Mouse (Mus musculus) myocyte (in vitro differentiated cells): Measurements from ENCODE around the gene Pstk. TPM values are rescaled to one million over a fixed set of nuclear protein-coding genes. Genes with fewer than 3 reads are reported as not detected.
"Not testable (repeated sequence)": the region's sequence is repeated elsewhere in the genome, so short reads cannot be mapped to it uniquely, and the experiment has no call there.

Source experiments
- H3K27me3 ChIP-seq: one replicate; pipeline ENCODE4 v1.6.1; 2011; ENCODE audit not compliant: control insufficient read depth, insufficient read depth, insufficient read length
- H3K36me3 ChIP-seq: one replicate; pipeline ENCODE4 v1.6.1; 2011; ENCODE audit not compliant: control insufficient read depth, insufficient read depth
- H3K4me2 ChIP-seq: one replicate; pipeline ENCODE4 v1.6.1; 2011; ENCODE audit warnings: low read depth, control low read depth
- H3K4me3 ChIP-seq: one replicate; pipeline ENCODE4 v1.5.1; 2011; ENCODE audit warnings: mild to moderate bottlenecking, control low read depth, moderate library complexity
- H3K79me2 ChIP-seq: one replicate; pipeline ENCODE4 v1.6.1; 2011; ENCODE audit not compliant: control insufficient read depth, insufficient read depth
- H3ac ChIP-seq: one replicate; pipeline ENCODE4 v1.6.1; 2011; ENCODE audit not compliant: control insufficient read depth, insufficient read length
- CEBPB ChIP-seq: IDR thresholded peaks from 2 replicates; pipeline ENCODE4 v1.6.1; 2011; ENCODE audit warnings: mild to moderate bottlenecking, moderate library complexity; ENCODE audit not compliant: poor library complexity, insufficient read depth, severe bottlenecking
- E2F4 ChIP-seq: IDR thresholded peaks from one replicate; pipeline ENCODE4 v1.6.1; 2011; ENCODE audit warnings: mild to moderate bottlenecking, control low read depth, moderate library complexity; ENCODE audit not compliant: insufficient read depth
- MAX ChIP-seq: IDR thresholded peaks from one replicate; pipeline ENCODE4 v1.6.1; 2011; ENCODE audit warnings: low read depth, mild to moderate bottlenecking, control low read depth
- MYOD1 ChIP-seq, 3 experiments: IDR thresholded peaks; one replicate each; pipeline ENCODE4 v1.6.1; 2011; ENCODE audit warnings: control low read depth in 2 of 3, low read depth in 2 of 3, mild to moderate bottlenecking in 2 of 3, moderate library complexity in 1 of 3; ENCODE audit not compliant: insufficient read length in 2 of 3, control insufficient read depth in 1 of 3
- MYOG ChIP-seq, 3 experiments: IDR thresholded peaks; one replicate each; pipeline ENCODE4 v1.6.1; 2011; ENCODE audit warnings: control low read depth in 2 of 3, low read depth in 2 of 3, mild to moderate bottlenecking in 2 of 3; ENCODE audit not compliant: insufficient read length in 2 of 3, control insufficient read depth in 1 of 3, insufficient read depth in 1 of 3
- POLR2A ChIP-seq: IDR thresholded peaks from one replicate; pipeline ENCODE4 v1.6.1; 2011; ENCODE audit warnings: low read depth, mild to moderate bottlenecking, control low read depth, moderate library complexity; ENCODE audit not compliant: insufficient read length
- POLR2AphosphoS2 ChIP-seq: IDR thresholded peaks from one replicate; pipeline ENCODE4 v1.6.1; 2011; ENCODE audit warnings: low read depth, control low read depth; ENCODE audit not compliant: insufficient read length
- REST ChIP-seq: IDR thresholded peaks from one replicate; pipeline ENCODE4 v1.6.1; 2011; ENCODE audit warnings: mild to moderate bottlenecking, control low read depth, moderate library complexity; ENCODE audit not compliant: insufficient read depth, insufficient read length
- SRF ChIP-seq: IDR thresholded peaks from one replicate; pipeline ENCODE4 v1.6.1; 2011; ENCODE audit warnings: low read depth; ENCODE audit not compliant: control insufficient read depth, insufficient read length
- TCF12 ChIP-seq: IDR thresholded peaks from one replicate; pipeline ENCODE4 v1.6.1; 2011; ENCODE audit warnings: mild to moderate bottlenecking, control low read depth; ENCODE audit not compliant: poor library complexity, insufficient read depth, severe bottlenecking
- TCF3 ChIP-seq: IDR thresholded peaks from one replicate; pipeline ENCODE4 v1.6.1; 2011; ENCODE audit warnings: low read depth, control low read depth; ENCODE audit not compliant: insufficient read length
- USF1 ChIP-seq: IDR thresholded peaks from one replicate; pipeline ENCODE4 v1.6.1; 2011; ENCODE audit warnings: low read depth, mild to moderate bottlenecking, control low read depth, moderate library complexity
- polyA plus RNA-seq: library from polyadenylated mRNA; unstranded; fragments of >200 nt; fragmentation: generic; extraction: Trizol; gene quantifications from one replicate; pipeline ENCODE4 v1.2.1, GENCODE M21; 2012; ENCODE audit warnings: missing spikeins

Pstk gene
- polyA plus RNA-seq, 1 experiment, result 19.6 TPM

- Histone ChIP-seq H3K4me3 (peak overlapping the region; percentile 37), H3ac (peak overlapping the region; percentile 85), H3K27me3 (no peaks in the 10 kb centered on the region), H3K79me2 (peaks cover 6% of the 10 kb centered on the region), H3K4me2 (peak overlapping the region; percentile 89), H3K36me3 (no peaks in the 10 kb centered on the region)
- TF ChIP-seq POLR2A (no peak), CEBPB (no peak), TCF3 (no peak), REST (no peak), POLR2AphosphoS2 (no peak), SRF (no peak), MYOG (IDR thresholded peaks at IDR 0.05; ENCODE audit: control insufficient read depth in 1 of 3, insufficient read depth in 1 of 3, insufficient read length in 2 of 3, low read depth in 2 of 3) (no peak), MAX (no peak), MYOD1 (IDR thresholded peaks at IDR 0.05; ENCODE audit: control insufficient read depth in 1 of 3, insufficient read length in 2 of 3, low read depth in 2 of 3) (no peak), TCF12 (no peak), E2F4 (no peak), USF1 (no peak)
These were observed 1.1 kb downstream of the Pstk start for GRCm38 (mm10) chr7:131371880-131372651.

- H3K79me2 ChIP-seq, H3K27me3 ChIP-seq, H3ac ChIP-seq, H3K4me2 ChIP-seq, H3K4me3 ChIP-seq: not testable (repeated sequence)
- peaks cover 18% of the 10 kb centered on the region for H3K36me3 ChIP-seq
These were observed 20.8 kb downstream of the Pstk start for GRCm38 (mm10) chr7:131391761-131392160.

DNA sequence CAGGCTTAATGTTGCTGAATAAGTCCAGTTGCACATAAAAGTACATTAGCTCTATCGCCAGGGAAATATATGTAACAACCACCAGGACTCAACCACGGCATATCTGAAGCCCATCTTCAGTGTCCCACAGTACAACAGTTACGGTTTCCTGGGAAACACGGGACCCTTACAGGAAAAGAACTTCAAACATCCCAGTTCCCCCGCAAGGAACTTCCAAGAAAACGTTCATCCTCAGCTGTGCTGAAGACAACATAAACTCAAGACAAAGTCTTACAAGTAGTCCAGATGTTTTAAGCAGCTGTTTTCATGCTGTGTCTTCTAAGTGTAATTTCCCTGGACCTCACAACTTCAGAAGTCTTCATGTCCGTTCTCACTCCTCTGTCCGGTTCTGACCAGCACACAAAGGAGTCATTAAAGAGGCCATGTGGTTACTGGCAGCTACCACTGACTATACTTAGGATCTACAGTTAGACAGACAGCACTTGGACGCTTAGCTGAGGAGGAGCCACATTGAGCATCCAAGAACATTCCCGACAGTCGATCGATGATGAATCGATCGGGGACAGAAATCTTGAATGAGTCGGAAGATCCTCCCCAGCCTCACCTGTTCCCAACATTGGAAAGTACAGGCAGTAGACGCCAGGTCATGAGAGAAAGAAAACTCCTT is 38.5 kb downstream of the Pstk start:
- peak overlapping the region; percentile 79 for H3K4me2 ChIP-seq
- H3K79me2 ChIP-seq, result peaks cover 42% of the 10 kb centered on the region
- TF ChIP-seq E2F4, result no peak
- no peak for TF ChIP-seq POLR2AphosphoS2
- TF ChIP-seq SRF, result no peak
- TF ChIP-seq REST, result no peak
- TF ChIP-seq MAX, result no peak
- TF ChIP-seq TCF12, result no peak
- no peak for TF ChIP-seq POLR2A
- TF ChIP-seq TCF3, result no peak
- TF ChIP-seq MYOD1 (IDR thresholded peaks at IDR 0.05; ENCODE audit: control insufficient read depth in 1 of 3, insufficient read length in 2 of 3, low read depth in 2 of 3), result no peak
- no peak for TF ChIP-seq USF1
- TF ChIP-seq MYOG (IDR thresholded peaks at IDR 0.05; ENCODE audit: control insufficient read depth in 1 of 3, insufficient read depth in 1 of 3, insufficient read length in 2 of 3, low read depth in 2 of 3), result no peak
- TF ChIP-seq CEBPB, result no peak
- no peaks in the 10 kb centered on the region for H3K27me3 ChIP-seq
- peak overlapping the region; percentile 94 for H3K4me3 ChIP-seq
- H3ac ChIP-seq, result peak overlapping the region; percentile 92
- H3K36me3 ChIP-seq, result no peaks in the 10 kb centered on the region

- peak overlapping the region; percentile 92 for H3ac ChIP-seq
These were observed 39.0 kb downstream of the Pstk start for GRCm38 (mm10) chr7:131409988-131410385.

More at GRCm38 (mm10) chr7:131409988-131410385, 39.0 kb downstream of the Pstk start:
- Histone ChIP-seq H3K4me3 (peak overlapping the region; percentile 94), H3K4me2 (peak overlapping the region; percentile 79), H3K36me3 (no peaks in the 10 kb centered on the region), H3K27me3 (no peaks in the 10 kb centered on the region), H3K79me2 (peaks cover 40% of the 10 kb centered on the region)
- TF ChIP-seq USF1 (no peak), MYOG (IDR thresholded peaks at IDR 0.05; ENCODE audit: control insufficient read depth in 1 of 3, insufficient read depth in 1 of 3, insufficient read length in 2 of 3, low read depth in 2 of 3) (no peak), E2F4 (no peak), REST (no peak), TCF3 (no peak), MAX (no peak), POLR2AphosphoS2 (no peak), CEBPB (no peak), POLR2A (no peak), SRF (no peak), MYOD1 (IDR thresholded peaks at IDR 0.05; ENCODE audit: control insufficient read depth in 1 of 3, insufficient read length in 2 of 3, low read depth in 2 of 3) (no peak), TCF12 (no peak)
